Mouse (Mus musculus): ENCODE measurements at regions not wholly inside any gene's neighbourhood (a gene's known extent, or its start where the extent isn't known, plus 50 kb on each side); places are given as distances from the start of the nearest gene placed in this dataset.

GRCm38 (mm10) chr6:101931768-101932167 lies 554.1 kb upstream of the Pdzrn3 start:
- no peak overlapping the region for H3K4me3 ChIP-seq
- H3K9me3 ChIP-seq: no peaks in the 10 kb centered on the region
- H3K27me3 ChIP-seq (ENCODE audit: insufficient read depth, poor library complexity, severe bottlenecking): no peaks in the 10 kb centered on the region
- DNase-seq (ENCODE audit: low spot score): no peak
- no peak overlapping the region for H3K27ac ChIP-seq
- H3K4me1 ChIP-seq: no peaks in the 10 kb centered on the region
- 91% methylated on average over 5 of the region's 5 CpGs for WGBS
- H3K36me3 ChIP-seq: no peaks in the 10 kb centered on the region

DNA sequence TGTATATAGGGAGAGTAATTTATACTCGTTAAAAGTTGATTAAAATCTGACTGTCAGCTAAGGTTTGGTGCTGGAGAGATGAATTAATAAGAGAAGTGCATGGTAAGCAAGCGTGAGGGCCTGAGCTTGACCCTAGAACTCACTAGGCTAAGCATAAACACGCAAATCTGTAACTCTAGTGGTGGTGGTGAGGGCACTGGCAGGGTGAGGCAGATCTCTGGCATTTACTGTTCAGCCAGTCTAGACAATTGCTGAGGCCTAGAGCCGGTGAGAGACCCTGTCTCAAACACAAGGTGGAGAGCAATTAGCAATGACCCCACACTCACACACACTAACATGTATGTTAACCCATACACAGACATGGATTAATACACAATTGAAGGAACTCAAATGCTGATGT lies 544.0 kb upstream of the Pdzrn3 start:
- Histone ChIP-seq H3K27me3 (ENCODE audit: insufficient read depth, poor library complexity, severe bottlenecking) (no peaks in the 10 kb centered on the region), H3K9me3 (no peaks in the 10 kb centered on the region), H3K4me3 (no peak overlapping the region), H3K4me1 (no peaks in the 10 kb centered on the region), H3K27ac (no peak overlapping the region), H3K36me3 (no peaks in the 10 kb centered on the region)
- WGBS: 71% methylated on average over 4 of the region's 4 CpGs
- no peak for DNase-seq (ENCODE audit: low spot score)

DNA sequence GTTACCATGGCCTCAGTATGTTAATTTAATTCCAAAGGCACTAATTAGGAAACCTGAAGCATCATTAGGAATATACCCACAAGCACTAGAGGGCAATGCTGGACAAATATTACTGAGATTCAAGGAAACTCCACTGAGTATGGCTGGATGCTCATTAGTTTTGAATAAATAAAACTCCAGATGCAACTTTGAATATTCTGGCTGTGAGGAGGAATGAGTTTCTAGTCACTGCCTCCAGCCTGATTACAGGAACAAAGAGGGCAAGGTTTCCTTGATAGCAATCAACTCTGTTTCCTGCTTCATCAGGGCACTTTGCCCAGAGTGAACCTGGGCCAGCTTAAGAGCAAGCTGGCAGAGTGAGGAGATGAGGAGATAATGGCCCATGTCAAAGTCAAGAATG lies 543.5 kb upstream of the Pdzrn3 start:
- Histone ChIP-seq H3K36me3 (no peaks in the 10 kb centered on the region), H3K4me3 (no peak overlapping the region), H3K27me3 (ENCODE audit: insufficient read depth, poor library complexity, severe bottlenecking) (no peaks in the 10 kb centered on the region), H3K27ac (no peak overlapping the region), H3K9me3 (no peaks in the 10 kb centered on the region), H3K4me1 (no peaks in the 10 kb centered on the region)
- no peak for DNase-seq (ENCODE audit: low spot score)

- Histone ChIP-seq H3K27me3 (ENCODE audit: insufficient read depth, poor library complexity, severe bottlenecking) (no peaks in the 10 kb centered on the region), H3K27ac (no peak overlapping the region), H3K36me3 (no peaks in the 10 kb centered on the region), H3K9me3 (no peaks in the 10 kb centered on the region), H3K4me1 (no peaks in the 10 kb centered on the region), H3K4me3 (no peak overlapping the region)
- DNase-seq (ENCODE audit: low spot score): no peak
Measured at GRCm38 (mm10) chr6:101918914-101919313, 541.2 kb upstream of the Pdzrn3 start.

DNA sequence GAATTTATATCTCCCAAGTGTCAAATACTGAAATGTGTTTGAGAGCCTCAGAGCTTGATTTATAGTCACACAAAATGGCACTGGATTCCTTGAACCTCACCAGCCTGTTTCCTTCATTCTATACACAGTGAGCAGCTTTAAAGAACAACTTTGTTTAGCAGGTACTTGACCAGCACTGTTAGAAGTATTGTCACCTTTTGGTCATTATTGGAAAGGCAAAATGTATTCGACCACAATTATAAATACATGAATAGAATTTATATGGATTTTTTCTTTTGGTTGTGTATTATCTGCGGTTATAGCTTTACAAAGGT lies 527.3 kb upstream of the Pdzrn3 start:
- H3K9me3 ChIP-seq: no peaks in the 10 kb centered on the region
- no peaks in the 10 kb centered on the region for H3K27me3 ChIP-seq (ENCODE audit: insufficient read depth, poor library complexity, severe bottlenecking)
- 73% methylated on average over 2 of the region's 2 CpGs for WGBS
- no peaks in the 10 kb centered on the region for H3K4me1 ChIP-seq
- H3K27ac ChIP-seq: no peak overlapping the region
- no peak overlapping the region for H3K4me3 ChIP-seq
- H3K36me3 ChIP-seq: no peaks in the 10 kb centered on the region
- DNase-seq (ENCODE audit: low spot score): no peak

DNA sequence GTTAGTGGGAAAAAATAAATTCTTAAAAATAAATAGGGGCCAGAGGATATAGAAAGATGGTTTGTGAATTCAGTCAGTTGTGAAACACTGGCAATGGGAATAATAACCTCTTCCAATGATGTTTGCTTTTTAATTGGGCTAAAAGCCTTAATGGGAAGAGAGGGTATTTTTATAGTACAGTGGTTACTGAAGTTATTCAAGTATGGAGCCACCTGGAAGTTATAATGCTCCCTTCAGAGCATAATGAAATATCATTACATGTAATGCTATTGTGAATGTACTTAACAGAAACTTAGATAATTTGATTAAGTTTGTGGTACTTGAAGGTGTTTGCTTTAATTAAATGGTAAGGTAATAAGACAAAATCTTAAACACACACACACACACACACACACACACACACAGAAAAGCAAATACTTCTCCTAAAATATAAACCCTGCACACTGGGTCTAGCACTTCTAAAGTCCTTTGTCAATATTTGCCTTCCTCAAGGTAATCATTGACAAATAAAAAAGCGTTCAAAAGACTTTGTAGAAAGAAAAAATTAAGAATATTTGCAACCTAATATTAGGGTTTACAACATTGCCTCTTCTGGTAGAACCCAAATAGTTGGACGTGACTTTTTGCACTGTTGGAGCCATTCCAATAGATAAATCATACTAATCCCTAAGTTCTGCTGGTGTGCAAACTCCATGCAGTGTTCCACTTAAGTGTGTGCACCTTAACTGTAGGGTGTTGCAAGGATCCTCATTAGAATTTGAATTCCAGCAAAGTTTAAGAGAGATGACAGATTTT lies 526.7 kb upstream of the Pdzrn3 start:
- H3K4me1 ChIP-seq: no peaks in the 10 kb centered on the region
- no peak for DNase-seq (ENCODE audit: low spot score)
- H3K4me3 ChIP-seq: no peak overlapping the region
- WGBS: 66% methylated on average over 2 of the region's 2 CpGs
- no peaks in the 10 kb centered on the region for H3K27me3 ChIP-seq (ENCODE audit: insufficient read depth, poor library complexity, severe bottlenecking)
- no peaks in the 10 kb centered on the region for H3K36me3 ChIP-seq
- no peaks in the 10 kb centered on the region for H3K9me3 ChIP-seq
- H3K27ac ChIP-seq: no peak overlapping the region

- Histone ChIP-seq H3K4me3 (no peak overlapping the region), H3K36me3 (no peaks in the 10 kb centered on the region), H3K27me3 (ENCODE audit: insufficient read depth, poor library complexity, severe bottlenecking) (no peaks in the 10 kb centered on the region), H3K4me1 (peaks cover 5% of the 10 kb centered on the region; the same call in 1 of the 2 replicates), H3K9me3 (no peaks in the 10 kb centered on the region), H3K27ac (no peak overlapping the region)
- DNase-seq (ENCODE audit: low spot score): no peak
- WGBS: 45% methylated on average over 2 of the region's 2 CpGs
Measured at GRCm38 (mm10) chr6:101902276-101902675, 524.6 kb upstream of the Pdzrn3 start.

GRCm38 (mm10) chr6:101898544-101898943 lies 520.8 kb upstream of the Pdzrn3 start:
- Histone ChIP-seq H3K9me3 (no peaks in the 10 kb centered on the region), H3K27ac (0 out of 2 replicates have a peak overlapping the region, but pooled peaks have one; percentile 29), H3K36me3 (no peaks in the 10 kb centered on the region), H3K4me3 (no peak overlapping the region), H3K27me3 (ENCODE audit: insufficient read depth, poor library complexity, severe bottlenecking) (no peaks in the 10 kb centered on the region), H3K4me1 (peaks cover 5% of the 10 kb centered on the region; the same call in 1 of the 2 replicates)
- WGBS: 60% methylated on average over 4 of the region's 4 CpGs
- DNase-seq (ENCODE audit: low spot score): peak; percentile 78

- Histone ChIP-seq H3K27ac (no peak overlapping the region), H3K27me3 (ENCODE audit: insufficient read depth, poor library complexity, severe bottlenecking) (no peaks in the 10 kb centered on the region), H3K4me3 (no peak overlapping the region), H3K9me3 (no peaks in the 10 kb centered on the region), H3K4me1 (no peaks in the 10 kb centered on the region), H3K36me3 (no peaks in the 10 kb centered on the region)
- no peak for DNase-seq (ENCODE audit: low spot score)
Measured at GRCm38 (mm10) chr6:101890655-101891054, 513.0 kb upstream of the Pdzrn3 start.

GRCm38 (mm10) chr6:101882938-101883337 lies 505.2 kb upstream of the Pdzrn3 start:
- no peaks in the 10 kb centered on the region for H3K9me3 ChIP-seq
- no peak overlapping the region for H3K4me3 ChIP-seq
- no peak overlapping the region for H3K27ac ChIP-seq
- H3K4me1 ChIP-seq: no peaks in the 10 kb centered on the region
- no peaks in the 10 kb centered on the region for H3K36me3 ChIP-seq
- H3K27me3 ChIP-seq (ENCODE audit: insufficient read depth, poor library complexity, severe bottlenecking): no peaks in the 10 kb centered on the region
- 74% methylated on average over 4 of the region's 4 CpGs for WGBS
- DNase-seq (ENCODE audit: low spot score): no peak

DNA sequence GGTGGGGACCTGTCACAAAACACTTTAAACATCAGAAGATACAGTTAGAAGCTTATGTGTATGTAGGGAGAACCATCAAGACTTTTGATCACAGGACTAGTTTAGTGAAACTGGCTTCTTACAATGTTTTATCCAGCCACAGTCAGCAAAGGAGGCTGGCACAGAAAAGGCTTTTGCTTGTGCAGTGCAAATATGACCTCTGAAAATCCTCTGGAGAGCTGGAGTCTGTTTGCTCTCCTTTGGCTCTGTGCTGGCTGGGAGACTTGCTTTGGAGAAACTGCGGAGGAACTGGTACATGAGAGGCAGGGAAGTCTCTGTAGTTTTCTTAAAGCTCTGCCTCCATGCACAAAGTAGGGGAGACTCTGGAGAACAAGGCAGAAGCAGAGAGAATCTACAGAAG lies 497.2 kb upstream of the Pdzrn3 start:
- Histone ChIP-seq H3K36me3 (no peaks in the 10 kb centered on the region), H3K4me1 (no peaks in the 10 kb centered on the region), H3K27ac (no peak overlapping the region), H3K9me3 (no peaks in the 10 kb centered on the region), H3K4me3 (no peak overlapping the region), H3K27me3 (ENCODE audit: insufficient read depth, poor library complexity, severe bottlenecking) (no peaks in the 10 kb centered on the region)
- DNase-seq (ENCODE audit: low spot score): no peak
- 81% methylated on average over 1 of the region's 1 CpGs for WGBS

DNA sequence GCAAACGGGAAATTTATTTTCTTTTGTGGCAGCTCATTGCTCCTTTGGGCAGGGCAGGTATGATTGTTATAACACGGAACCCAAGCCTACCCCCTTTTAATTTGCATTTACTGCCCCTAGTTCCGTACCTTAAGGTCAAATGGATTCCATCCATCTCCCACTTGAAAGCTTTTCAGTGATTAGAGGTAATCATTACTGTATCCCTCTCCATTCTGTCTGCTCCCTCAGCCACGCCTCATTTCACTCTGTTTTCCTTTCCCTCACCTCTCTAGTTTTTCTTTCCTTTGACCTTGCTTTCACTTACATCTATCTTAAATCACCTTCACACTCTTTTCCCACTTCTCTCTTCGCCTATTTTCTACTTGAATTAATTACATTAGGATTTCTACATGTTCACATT lies 481.2 kb upstream of the Pdzrn3 start:
- no peak overlapping the region for H3K27ac ChIP-seq
- no peaks in the 10 kb centered on the region for H3K4me1 ChIP-seq
- 71% methylated on average over 5 of the region's 5 CpGs for WGBS
- H3K9me3 ChIP-seq: no peaks in the 10 kb centered on the region
- no peaks in the 10 kb centered on the region for H3K36me3 ChIP-seq
- no peak overlapping the region for H3K4me3 ChIP-seq
- DNase-seq (ENCODE audit: low spot score): no peak
- no peaks in the 10 kb centered on the region for H3K27me3 ChIP-seq (ENCODE audit: insufficient read depth, poor library complexity, severe bottlenecking)

- WGBS: 79% methylated on average over 4 of the region's 4 CpGs
Measured at GRCm38 (mm10) chr6:101840695-101841094, 463.0 kb upstream of the Pdzrn3 start.

GRCm38 (mm10) chr6:101837563-101837962 lies 459.9 kb upstream of the Pdzrn3 start:
- 86% methylated on average over 6 of the region's 6 CpGs for WGBS
- H3K9me3 ChIP-seq: no peaks in the 10 kb centered on the region
- no peak overlapping the region for H3K27ac ChIP-seq
- no peaks in the 10 kb centered on the region for H3K36me3 ChIP-seq
- no peaks in the 10 kb centered on the region for H3K4me1 ChIP-seq
- H3K27me3 ChIP-seq (ENCODE audit: insufficient read depth, poor library complexity, severe bottlenecking): no peaks in the 10 kb centered on the region
- H3K4me3 ChIP-seq: no peak overlapping the region
- no peak for DNase-seq (ENCODE audit: low spot score)

More at GRCm38 (mm10) chr6:101840695-101841094, 463.0 kb upstream of the Pdzrn3 start:
- H3K27ac ChIP-seq: no peak overlapping the region
- no peaks in the 10 kb centered on the region for H3K4me1 ChIP-seq
- DNase-seq (ENCODE audit: low spot score): no peak
- H3K9me3 ChIP-seq: no peaks in the 10 kb centered on the region
- no peaks in the 10 kb centered on the region for H3K27me3 ChIP-seq (ENCODE audit: insufficient read depth, poor library complexity, severe bottlenecking)
- no peak overlapping the region for H3K4me3 ChIP-seq
- H3K36me3 ChIP-seq: no peaks in the 10 kb centered on the region
